Mouse (Mus musculus): Measurements from ENCODE around the gene Islr2.

Gene Islr2

DNA sequence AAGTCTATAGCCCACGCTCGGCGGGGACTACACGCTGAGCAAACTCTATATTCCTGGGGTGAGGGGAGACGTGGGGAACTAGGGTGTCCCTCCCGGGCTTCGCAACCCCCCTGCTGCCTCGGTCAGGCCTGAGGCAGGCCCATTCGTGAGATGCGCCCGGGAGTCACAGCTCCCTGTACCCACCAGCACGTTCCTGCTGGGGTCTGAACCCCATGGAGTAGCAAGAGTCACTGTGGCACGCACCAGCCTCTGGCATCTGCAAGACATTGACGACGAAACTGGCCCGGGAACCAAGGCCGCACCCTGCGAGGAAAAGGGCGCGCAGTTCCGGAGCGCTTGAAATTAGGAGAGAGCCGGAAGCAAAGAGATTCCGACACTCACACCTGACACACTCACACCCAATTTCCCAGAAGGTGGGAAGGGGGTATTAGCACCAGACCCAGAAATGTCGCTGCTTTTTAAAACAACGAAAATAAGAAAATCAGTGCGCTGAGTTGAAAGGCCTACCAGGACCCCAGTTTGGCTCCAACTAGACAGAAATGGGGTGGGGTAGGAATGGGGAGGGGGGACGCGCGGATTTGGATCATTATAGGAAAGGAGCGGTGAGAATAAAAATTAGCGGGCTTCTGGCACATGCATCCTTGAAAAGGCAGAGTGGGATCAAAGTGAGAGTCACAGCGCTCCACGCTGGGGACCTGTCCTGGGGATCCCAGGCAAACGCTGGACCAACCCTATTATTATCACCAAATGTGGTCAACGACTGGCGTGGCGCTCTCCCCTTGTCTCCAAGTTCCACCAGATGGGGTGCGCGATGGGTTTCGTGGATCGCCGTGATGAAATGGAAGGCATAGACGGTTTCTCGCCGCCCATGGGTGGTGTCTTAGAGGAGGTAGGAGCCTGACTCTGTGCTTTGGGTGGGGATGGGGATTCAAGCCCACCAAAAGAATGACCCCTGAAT, 7.2 kb downstream of the Islr2 start:
- DNase-seq (ENCODE audit: low spot score): no peak

DNA sequence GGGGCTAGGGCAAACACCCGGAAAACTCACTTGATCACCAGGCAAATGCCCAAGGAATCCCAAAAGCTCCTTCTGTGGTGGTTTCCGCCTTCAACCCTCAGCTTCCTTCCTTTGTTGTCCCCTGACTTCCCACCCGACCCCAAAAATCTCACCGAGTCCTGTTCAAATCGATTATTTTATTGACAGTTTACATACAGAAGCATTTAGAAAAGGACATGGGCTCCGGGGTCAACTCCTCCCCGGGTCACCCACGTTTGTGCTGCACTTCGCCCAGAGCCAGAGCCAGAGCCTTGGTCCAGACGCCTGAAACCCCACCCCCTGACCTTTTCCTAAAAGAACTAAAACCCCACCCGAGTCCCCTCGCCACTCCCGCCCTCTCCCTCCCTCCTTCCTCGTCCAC, 8.0 kb downstream of the Islr2 start:
- no peak for DNase-seq (ENCODE audit: low spot score)

DNA sequence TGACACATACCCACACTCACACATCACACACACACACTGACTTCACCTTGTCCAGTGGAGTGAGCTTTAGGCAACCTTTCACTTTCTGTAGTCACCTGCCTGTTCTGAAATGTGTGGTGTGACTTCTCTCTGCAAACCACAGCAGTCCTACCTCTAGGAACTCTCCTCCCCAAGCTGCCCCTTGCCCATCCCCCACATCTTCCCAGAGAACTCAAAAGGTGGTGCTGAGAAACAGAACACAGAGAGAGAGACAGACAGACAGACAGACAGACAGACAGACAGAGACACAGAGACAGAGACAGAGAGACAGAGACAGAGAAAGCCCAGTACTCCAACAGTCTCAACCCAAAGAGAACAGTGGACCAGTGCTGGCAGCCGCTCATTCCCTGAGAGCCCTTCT, 8.4 kb downstream of the Islr2 start:
- no peak for DNase-seq (ENCODE audit: low spot score)

DNA sequence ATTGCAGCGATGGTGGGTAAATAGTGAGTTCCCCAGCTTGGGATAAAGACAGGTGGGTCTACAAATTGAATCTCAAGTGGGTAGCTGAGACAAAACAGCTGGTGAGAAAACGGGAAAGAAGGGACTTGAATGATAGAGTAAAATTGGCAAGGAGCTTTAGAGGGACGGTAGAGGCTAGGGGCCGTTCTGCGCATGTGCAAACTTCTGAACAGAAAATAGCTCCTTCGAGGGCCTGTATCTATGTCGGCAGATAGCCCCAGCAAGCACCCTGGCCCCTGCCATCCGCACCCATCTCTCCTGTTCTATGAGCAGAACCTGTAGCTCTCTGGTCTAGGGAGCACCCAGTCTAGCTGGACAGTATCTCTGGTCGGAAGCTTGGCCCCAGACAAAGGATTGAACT, 9.9 kb downstream of the Islr2 start:
- no peak for DNase-seq (ENCODE audit: low spot score)

DNA sequence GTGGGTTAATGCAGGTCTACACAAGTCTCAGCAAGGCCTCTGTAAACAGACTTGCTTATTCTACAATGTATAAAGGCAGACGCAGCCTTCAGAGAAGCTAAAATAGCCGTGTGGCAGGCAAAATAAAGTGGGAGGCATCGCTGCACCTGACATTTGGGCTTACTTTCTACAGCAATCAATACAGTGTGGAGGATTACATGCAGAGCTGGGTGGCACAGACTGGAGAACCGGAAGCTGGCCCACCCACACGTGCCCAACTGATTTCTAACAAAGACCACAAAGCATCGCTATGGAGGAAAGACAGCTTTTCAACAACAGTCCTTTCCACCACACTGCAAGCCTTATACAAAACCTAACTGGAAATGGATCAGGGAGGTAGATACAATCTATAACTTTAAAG, 19.7 kb downstream of the Islr2 start:
- no peak for DNase-seq (ENCODE audit: low spot score)

DNA sequence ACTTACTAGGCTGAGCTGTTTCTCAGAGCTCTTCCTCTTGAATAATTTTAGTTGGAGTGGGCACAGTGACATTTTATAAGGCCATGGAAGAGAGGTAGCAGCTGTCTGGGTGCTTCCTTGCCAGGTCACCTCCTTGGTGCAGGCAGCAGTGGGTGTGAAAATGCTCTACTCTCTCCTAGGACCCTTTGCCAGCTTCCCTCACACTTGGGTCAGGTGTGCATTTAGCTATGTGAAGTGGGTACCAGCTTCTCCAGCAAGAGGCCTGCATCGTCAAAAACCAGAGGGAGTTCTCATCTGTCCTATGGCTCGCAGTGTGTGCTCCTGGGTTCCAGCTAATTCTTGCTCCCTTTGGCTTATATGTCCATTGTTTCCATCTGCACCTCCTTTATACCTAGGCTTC, 24.7 kb downstream of the Islr2 start:
- DNase-seq (ENCODE audit: low spot score): no peak

DNA sequence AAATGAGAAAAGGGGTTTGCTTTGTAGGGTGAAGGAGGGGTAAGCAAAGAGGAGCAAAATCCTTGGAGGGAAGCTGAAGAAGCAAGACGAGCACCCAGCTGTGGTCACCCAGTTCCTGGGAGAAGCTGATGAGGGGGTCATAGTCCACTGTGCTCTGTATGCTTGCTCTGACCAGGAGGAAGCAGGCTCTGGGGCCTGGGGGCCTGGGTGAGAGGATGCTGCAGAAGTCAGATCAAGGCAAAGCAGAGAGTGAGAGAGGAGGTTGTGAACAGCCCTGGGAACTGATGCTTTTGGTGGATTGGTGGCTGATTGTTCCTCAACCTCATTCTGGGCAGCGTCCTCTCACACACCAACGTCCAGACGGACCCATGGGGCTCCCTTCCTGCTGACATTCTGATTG, 27.0 kb downstream of the Islr2 start:
- DNase-seq (ENCODE audit: low spot score): no peak

DNA sequence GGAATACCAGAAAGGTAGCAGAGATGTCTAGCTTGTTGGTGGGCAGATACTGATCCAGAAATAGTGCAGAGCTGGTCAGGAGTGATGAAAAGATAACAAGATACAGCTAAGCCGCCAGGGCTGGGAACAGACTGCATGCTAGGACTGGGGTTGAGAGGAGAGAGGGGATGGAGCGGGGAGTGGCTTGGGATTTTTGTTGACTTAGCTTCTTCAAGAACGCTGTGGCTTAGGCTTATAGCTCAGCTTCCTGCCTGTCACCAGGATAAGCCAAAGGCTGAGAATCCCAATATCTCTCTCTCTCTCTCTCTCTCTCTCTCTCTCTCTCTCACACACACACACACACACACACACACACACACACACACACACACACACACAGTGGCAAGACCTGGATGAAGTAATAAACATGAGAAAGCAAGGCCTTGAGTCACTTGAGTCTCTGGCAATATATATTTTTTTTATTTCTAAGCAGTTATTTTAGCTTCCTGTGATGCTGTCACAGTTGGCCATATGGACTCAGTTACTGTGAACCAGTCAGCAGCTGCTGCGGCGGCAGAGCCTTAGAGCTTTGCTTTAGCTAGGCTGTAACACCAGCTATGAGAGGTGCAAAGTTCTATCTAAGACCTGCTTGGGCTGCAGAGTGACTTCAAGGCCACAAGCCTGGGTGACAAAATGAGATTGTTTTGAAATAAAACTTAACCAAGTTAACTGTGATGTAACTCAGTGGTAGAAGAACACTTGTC, 28.2 kb downstream of the Islr2 start:
- DNase-seq (ENCODE audit: low spot score): no peak

DNA sequence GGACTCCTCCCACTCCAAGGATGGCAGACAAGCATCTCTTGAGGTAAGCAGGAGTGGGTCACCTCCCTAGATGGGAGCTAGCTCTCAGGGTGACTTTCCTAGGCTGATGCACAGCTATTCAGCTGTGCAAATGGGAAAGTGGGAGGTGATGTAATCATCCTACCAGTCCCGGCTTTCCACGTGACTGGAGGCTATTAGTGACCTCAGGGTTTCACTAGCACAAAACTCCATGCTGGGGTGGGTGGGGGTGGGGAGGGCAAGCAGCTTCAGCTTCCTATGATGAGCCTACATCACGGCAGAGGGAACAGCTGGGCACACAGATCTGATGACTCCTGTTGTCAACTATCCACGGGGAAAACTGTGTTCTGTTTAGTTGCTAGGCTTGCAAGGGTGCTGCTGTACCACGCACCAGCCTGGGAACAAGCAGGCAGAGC, 29.3 kb downstream of the Islr2 start:
- DNase-seq (ENCODE audit: low spot score): no peak

DNA sequence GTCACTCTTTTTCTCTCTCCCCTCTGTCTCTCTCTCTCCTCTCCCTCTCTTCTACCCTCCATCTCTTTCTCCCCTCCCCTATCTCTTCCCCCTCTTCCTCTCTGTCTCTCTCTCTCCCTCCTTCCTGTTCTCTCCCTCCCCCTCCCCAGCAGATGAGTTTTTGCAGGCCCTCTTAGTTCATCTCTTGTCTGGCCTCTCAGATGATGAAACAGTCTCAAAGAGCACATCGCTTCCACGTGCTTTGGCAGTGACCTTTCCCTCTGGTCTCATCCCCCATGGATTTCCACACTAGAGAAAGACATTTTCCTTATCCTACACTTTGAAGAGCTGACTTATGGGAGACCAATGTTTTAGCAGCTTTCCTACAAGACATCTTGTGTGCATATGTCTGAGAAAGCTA, 31.3 kb downstream of the Islr2 start:
- DNase-seq (ENCODE audit: low spot score): no peak

DNA sequence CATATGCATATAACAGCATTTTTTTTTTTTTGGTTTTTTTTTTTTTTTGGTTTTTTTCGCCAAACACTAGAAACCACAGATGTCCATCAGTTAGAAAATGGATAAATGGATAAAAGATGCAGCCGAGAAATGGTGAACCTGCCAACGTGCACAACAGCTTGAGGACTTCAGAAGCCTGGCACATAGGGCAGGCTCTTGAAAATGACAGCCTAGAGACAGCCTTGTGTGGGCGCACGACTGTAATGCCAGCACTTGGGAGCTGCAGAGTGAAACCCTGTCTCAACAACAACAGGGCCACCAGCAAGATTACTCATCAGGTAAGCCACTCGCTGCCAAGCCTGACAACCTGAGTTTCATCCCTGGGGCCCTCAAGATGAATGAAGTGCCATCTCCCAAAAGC, 34.7 kb downstream of the Islr2 start:
- DNase-seq (ENCODE audit: low spot score): no peak

DNA sequence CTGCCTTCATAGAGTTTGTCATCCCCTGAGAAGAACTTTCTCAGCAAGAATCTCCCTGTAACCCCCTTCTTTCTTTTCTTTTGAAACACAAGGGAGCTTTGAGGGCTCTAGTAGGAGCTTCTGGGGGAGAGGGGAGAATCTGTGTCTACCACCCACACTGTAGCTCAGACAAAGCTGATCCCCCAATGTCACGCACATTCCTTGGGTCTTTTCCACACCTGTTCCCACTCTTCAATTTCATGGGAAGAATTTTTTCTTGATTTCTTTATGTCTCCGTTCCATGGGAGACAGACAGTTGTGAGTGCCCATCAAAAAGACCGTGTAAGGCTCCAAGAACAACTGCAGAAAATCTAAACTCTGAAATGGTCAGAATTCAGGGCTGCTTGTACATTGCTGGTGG, 35.2 kb downstream of the Islr2 start:
- no peak for DNase-seq (ENCODE audit: low spot score)

DNA sequence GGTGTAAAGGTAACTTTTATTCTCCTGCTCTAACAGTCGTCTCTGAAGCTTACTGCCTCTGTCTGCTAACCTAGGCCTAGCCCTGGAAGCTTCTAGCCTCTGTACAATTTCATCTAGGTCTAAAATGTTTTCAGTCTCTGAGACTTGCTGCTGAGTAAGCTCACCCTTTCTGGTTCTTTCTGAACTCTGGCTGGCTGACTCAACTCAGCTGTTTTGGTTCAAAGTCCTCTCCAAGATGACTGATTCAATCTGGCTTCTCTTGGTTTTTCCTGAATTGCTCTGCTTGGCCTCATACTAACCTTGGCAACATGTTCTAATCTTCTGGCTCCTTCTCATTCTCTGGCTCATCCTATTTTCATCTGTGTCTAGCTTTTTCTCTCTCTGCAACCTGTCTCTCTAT, 38.3 kb downstream of the Islr2 start:
- DNase-seq (ENCODE audit: low spot score): no peak

DNA sequence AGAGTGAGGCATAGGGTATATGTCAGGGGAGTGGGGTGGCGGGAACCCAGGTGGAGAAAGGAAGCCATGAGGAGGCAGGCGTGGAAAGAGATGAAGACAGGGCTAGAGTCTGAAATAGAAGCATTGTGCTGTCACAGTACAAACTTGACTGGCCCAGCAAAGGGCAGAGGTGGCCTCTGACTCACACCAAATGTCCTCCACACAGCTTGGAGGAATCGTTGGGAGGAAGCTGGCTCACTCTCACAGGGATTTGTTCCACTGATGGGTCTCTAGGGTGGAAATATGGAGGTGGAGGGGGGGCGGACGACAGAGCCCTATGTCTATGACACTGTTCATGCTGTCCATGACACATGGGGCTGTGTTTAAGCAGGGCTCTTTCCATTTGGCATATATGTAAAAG, 41.0 kb downstream of the Islr2 start:
- no peak for DNase-seq (ENCODE audit: low spot score)

DNA sequence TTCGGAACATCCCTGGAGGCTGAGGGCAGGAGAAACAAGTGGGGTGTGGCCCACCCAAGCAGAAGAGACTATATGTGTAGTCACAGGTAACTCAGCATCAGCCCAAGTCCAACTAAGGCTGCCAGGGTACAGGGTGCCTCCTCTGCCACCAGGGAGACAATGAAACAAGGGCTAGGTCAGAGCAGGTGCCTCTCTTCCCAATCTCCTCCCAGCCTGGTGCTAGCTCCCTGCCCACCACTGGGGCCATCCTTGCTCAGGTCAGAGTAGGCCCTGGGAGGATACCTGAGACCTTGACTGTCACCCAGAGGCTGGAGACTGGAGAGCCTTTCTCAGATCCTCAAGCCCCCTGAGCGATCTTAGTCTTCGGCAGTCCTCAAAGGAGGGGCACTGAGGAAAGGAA, 41.9 kb downstream of the Islr2 start:
- no peak for DNase-seq (ENCODE audit: low spot score)

DNA sequence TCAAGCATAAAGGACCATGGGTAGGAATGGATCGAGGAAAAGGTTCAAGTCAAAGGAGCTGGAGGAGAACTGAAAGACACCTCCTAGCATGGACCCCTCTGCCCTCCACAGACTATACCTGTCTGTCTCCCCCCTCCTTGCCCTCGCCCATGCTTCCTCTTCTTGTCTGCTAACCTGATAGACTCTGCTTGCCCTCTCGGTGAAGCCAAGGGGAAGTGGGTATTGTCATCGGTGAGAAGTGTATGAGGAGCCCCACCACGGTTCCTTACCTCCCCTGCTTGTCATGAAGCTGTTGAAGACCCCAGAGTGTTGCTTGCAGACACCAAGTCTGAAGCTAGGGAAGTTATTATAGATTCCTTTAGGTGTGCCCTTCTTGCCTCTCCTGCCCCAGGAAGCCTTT, 43.8 kb downstream of the Islr2 start:
- DNase-seq (ENCODE audit: low spot score): no peak

DNA sequence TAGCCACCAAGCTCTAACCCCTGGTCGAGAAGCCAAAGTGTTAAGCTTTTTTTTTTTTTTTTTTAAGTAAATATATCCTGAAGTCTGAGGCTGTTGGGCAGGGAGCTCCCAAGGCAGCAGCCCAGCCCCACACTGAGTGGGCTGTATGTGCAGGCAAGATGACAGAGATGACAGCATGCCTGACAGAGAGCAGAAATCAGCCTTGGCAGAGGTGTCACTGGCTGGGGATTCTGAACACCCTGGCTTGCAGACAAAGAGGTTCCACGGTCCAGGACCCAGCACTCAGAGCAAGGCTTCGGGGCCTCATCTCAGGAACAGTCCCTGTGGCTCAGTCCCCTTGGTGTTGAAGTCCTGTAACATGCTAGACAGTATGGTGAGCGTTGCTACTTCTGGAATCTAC, 44.3 kb downstream of the Islr2 start:
- no peak for DNase-seq (ENCODE audit: low spot score)

DNA sequence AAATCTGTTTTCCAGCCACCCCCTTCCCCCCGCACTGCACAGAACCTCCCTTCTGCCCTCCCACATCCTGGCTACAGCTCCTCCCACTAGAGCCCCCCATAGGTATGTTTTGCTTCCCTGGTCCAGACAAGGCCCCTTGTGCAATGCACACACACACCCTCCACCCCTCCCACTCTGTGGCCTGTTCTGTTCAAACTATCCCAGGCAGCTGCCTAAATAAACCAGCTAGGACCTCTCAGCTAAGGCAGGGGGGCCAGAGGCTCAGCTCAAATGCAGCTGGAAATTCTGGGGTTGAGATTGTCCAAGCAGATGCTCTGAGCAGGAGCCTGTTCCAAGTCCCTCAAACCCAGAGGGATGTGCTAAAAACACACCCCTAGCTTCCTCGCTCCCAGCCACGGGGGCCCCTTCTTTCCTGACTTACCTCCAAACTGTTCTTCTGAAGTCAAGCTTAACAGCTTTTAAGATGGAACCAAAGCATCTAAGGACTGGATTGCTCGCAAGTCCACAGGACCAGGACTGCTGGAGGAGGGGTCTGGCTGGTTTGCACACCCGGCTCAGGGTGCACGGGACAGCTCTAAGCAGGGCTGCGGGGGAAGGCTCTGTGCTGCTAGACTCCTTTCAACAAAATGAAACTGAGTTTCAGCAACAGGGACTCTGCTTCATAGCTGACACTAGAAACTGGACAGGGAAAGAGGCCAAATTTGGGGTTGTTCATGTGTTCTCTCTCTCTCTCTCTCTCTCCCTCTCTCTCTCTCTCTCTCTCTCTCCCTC, 45.4 kb downstream of the Islr2 start:
- no peak for DNase-seq (ENCODE audit: low spot score)

DNA sequence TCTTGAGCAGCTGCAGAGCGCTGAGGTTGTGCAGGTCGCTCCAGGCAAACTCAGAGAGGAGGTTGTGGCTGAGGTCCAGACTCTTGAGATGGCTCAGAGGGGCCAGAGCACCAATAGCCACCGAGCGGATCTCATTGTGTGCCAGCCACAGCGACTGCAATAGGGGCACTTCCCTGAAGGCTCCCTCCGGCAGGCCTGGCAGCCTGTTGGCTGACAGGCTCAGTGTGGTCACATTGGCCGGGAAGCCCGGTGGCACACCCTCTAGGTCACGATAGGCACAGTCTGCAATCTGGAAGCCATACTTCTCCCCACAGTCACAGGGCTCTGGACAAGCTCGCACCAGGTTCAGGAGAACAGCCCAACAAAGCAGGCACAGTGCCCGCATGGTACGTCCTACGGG, 46.3 kb downstream of the Islr2 start:
- DNase-seq (ENCODE audit: low spot score): no peak

DNA sequence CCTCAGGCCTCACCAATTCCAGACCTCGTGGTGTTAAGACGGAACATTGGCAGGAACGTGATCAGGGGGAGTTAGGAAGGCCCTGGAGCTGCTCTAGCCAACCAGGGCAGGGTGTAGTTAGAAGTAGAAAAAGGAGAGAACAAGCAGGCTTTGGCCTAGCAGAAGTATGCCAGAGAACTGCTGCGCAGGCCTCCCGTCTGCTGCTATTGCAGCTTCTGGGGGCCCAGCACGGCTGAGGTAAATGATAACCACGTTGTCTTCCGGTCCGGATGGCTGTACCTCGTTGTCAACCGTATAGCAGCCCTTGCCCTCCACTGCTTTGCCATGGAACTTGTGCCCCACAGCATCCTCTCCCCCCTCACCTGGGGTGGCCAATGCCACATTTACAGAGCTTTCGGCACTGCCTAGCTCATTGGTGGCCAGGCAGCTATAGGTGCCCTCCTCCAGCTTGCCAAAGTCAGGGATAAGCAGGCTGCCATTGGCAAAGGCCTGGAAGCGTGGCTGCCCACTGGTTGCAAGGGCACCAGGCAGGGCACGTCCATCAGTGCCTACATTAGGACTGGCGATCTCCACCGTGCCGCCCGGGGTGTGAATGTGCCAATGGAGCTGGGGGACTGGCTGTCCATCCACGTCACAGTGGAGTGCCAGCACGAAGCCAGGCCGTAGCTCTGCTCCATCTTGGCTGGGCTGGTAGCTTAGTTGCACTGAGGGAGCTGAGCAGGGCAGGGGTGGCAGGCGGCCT, 47.1 kb downstream of the Islr2 start:
- no peak for DNase-seq (ENCODE audit: low spot score)

DNA sequence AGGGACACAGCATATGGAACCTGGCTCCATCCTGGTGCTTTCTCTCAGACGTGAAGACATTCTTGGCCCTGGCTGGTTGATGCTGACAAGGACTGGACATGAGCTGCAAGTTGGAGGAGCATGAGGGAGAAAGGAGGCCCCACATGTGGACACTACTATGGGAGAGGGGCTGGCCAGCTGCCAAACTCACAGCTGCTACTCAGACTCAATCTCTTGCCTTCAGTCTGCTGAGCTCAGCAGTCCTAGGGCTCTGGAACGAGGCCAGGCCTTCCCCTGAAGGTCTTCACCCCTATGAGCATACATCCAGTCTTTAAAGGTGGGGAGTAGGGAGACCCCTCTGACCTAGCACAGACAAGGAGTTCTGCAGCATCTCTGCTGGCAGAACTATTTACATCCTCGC, 48.8 kb downstream of the Islr2 start:
- DNase-seq (ENCODE audit: low spot score): no peak

DNA sequence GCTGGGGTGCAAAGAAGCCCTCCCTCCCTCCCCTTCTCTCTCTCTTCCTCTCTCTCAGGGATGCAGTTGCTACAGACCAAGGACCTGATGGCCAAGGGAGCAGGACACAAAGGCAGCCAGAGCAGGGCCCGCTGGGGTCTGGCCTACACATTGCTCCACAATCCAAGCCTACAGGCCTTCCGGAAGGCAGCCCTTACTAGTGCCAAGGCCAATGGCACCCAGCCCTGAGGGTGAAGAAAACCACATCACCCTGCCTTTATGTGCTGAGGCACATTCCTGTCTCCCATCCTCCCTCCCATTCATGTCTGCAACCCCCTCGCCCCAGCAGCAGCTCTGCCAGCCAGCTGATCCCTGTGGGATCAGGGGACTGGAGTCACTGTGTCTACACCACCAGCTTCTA, 51.0 kb downstream of the Islr2 start:
- DNase-seq (ENCODE audit: low spot score): no peak

Measured in c-Kit-positive CD71-positive TER-119-positive erythroid progenitor cells, embryonic 14.5 days (primary cell).